8 mouse cellular contexts compared by ENCODE assay signal in the genomic region with DNA sequence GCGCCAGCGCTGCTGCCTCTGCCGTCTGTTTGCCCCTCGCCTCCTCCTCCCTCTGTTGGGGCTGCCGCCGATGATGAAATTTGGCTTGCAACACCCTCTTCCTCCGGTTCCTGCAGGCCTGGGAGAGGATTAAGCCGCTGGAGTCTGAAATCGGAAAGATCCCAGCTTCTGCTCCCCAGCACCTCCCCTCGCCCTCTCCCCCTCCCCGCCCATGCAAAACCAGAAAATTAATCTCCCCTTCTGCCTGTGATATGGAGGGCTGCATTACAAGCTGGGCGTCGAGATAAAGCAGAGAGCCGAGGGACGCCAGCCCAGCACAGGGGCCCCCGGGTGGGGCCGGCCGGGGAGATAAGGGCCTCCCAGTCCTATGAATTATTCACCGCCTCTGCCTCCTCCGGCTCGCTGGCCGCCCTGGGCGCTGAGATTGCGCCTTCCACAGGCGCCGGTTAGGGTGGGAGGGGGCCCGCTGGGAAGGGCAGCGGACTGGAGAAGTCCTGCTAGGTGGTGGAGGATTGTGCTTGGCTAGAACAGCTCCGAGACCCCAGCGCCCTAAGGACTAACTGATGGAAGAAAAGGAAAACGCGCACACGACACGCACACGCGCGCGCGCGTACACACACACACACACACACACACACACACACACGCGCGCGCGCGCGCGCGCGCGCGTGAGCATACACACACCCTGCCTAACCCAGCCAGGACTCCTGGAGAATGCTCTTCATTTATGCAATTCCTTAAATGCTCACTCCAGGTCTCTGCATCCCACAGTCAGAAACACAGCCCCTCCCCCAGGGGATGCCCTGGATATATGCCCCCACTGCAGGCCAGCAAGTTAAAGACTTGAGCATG. TPM values are rescaled to one million over a fixed set of nuclear protein-coding genes. Genes with fewer than 3 reads are reported as not detected.
DNase-seq lines count a peak whose midpoint lies in the region; ATAC-seq and TF ChIP-seq lines count a peak whose summit lies in the region.

No protein-coding gene starts in this region.

- intact Hi-C loops in heart, adult 2 months (cut with DNase I) = loop anchor here (5.0 kb wide), 1 partner anchor 33 kb away; no protein-coding TSS in a partner anchor

- H3K36me3 ChIP-seq in CH12.LX (replicated peaks in 1 of 2; ENCODE audit: control insufficient read depth in 1 of 2, insufficient read depth in 1 of 2, low read length in 1 of 2) (no peaks in the 10 kb centered on the region), myocyte (ENCODE audit: control insufficient read depth, insufficient read depth) (no peaks in the 10 kb centered on the region)
- no peaks in the 10 kb centered on the region for H3K36me3 ChIP-seq in embryonic facial prominence, embryonic 10.5 days (replicated peaks)
- no peaks in the 10 kb centered on the region for H3K36me3 ChIP-seq in heart, adult 2 months (ENCODE audit: control insufficient read depth, insufficient read depth, low read length)
- H3K36me3 ChIP-seq in liver, embryonic 14.5 days (replicated peaks; ENCODE audit: control insufficient read depth, insufficient read depth, low read depth) = no peaks in the 10 kb centered on the region

- H3K4me3 ChIP-seq in CH12.LX (replicated peaks in 1 of 3; ENCODE audit: low read depth in 2 of 3, low read length in 2 of 3, poor library complexity in 1 of 3) (peak overlapping the region in 1 of 3 experiments; percentile 30), myocyte (peak overlapping the region; percentile 21)
- H3K4me3 ChIP-seq in embryonic facial prominence, embryonic 10.5 days = peak overlapping the region; percentile 61
- peak overlapping the region; percentile 34 for H3K4me3 ChIP-seq in heart, adult 2 months
- H3K4me3 ChIP-seq in liver, embryonic 14.5 days (ENCODE audit: insufficient read depth in 1 of 2, low read depth in 2 of 2, low read length in 2 of 2) = peak overlapping the region; percentile 29 to 37

- H3K27me3 ChIP-seq in CH12.LX (replicated peaks) (peaks cover 55% of the 10 kb centered on the region), myocyte (ENCODE audit: control insufficient read depth, insufficient read depth, insufficient read length) (peaks cover 2% of the 10 kb centered on the region)
- H3K27me3 ChIP-seq in embryonic facial prominence, embryonic 10.5 days (replicated peaks; ENCODE audit: low read depth, poor library complexity, severe bottlenecking) = peaks cover 86% of the 10 kb centered on the region
- H3K27me3 ChIP-seq in heart, adult 2 months (ENCODE audit: control insufficient read depth, insufficient read depth, low read length) = peaks cover 10% of the 10 kb centered on the region
- H3K27me3 ChIP-seq in liver, embryonic 14.5 days (ENCODE audit: control insufficient read depth, insufficient read depth, low read length) = peaks cover 57% of the 10 kb centered on the region

- in situ Hi-C loops in CH12.LX (cut with MboI; ENCODE audit: low pct_ligation_motif_present, low pct_unique_long_range_greater_than_20kb, low sequenced_read_pairs) = loop anchor here (5.0 kb wide), 1 partner anchor 68 kb away; no protein-coding TSS in a partner anchor

- H3K79me2 ChIP-seq in CH12.LX (replicated peaks; ENCODE audit: control insufficient read depth, extremely low read depth, insufficient read depth, poor library complexity, severe bottlenecking) (no peaks in the 10 kb centered on the region), myocyte (ENCODE audit: control insufficient read depth, insufficient read depth) (no peaks in the 10 kb centered on the region)
- H3K79me2 ChIP-seq in heart, adult 2 months (replicated peaks; ENCODE audit: control insufficient read depth, insufficient read depth, low read length) = no peaks in the 10 kb centered on the region

- peak overlapping the region; percentile 27 for H3ac ChIP-seq in myocyte (ENCODE audit: control insufficient read depth, insufficient read length)

- H3K4me1 ChIP-seq in CH12.LX (ENCODE audit: control insufficient read depth in 1 of 2, insufficient read depth in 2 of 2) = peaks cover 0 to 4% of the 10 kb centered on the region in 2 experiments; a peak in 2 of 4 replicates
- peaks cover 44% of the 10 kb centered on the region for H3K4me1 ChIP-seq in embryonic facial prominence, embryonic 10.5 days
- H3K4me1 ChIP-seq in heart, adult 2 months (ENCODE audit: control insufficient read depth, insufficient read depth, low read length) = peaks cover 2% of the 10 kb centered on the region; the same call in 1 of the 2 replicates
- H3K4me1 ChIP-seq in liver, embryonic 14.5 days (replicated peaks; ENCODE audit: control insufficient read depth in 2 of 2, insufficient read depth in 2 of 2, low read length in 1 of 2) = peaks cover 19 to 31% of the 10 kb centered on the region in 2 experiments

- H3K4me2 ChIP-seq in CH12.LX (ENCODE audit: insufficient read depth, low read depth, poor library complexity, severe bottlenecking) = peak overlapping the region; percentile 77
- H3K4me2 ChIP-seq in liver, embryonic 14.5 days (ENCODE audit: low read depth) = peak overlapping the region; percentile 64
- peak overlapping the region; percentile 96 for H3K4me2 ChIP-seq in myocyte (ENCODE audit: low read depth)

- no peak overlapping the region for H3K27ac ChIP-seq in CH12.LX (ENCODE audit: insufficient read depth, low read depth)
- peak overlapping the region; percentile 73 for H3K27ac ChIP-seq in embryonic facial prominence, embryonic 10.5 days (replicated peaks)
- H3K27ac ChIP-seq in heart, adult 2 months = no peak overlapping the region
- no peak overlapping the region for H3K27ac ChIP-seq in liver, embryonic 14.5 days

- dilution Hi-C loops in CH12.LX (cut with MboI; ENCODE audit: extremely low pct_ligation_motif_present, extremely low pct_unique_long_range_greater_than_20kb, low sequenced_read_pairs) = no loop called here

- no peak for TF ChIP-seq EP300 in CH12.LX (IDR thresholded peaks at IDR 0.05; ENCODE audit: low read length)
- TF ChIP-seq EP300 in heart, adult 2 months (IDR thresholded peaks at IDR 0.05; ENCODE audit: insufficient read depth, low read depth, low read length) = no peak
- TF ChIP-seq EP300 in liver, embryonic 14.5 days (IDR thresholded peaks at IDR 0.05; ENCODE audit: low read depth) = peak; percentile 92

- WGBS in embryonic facial prominence, embryonic 10.5 days = 1% methylated on average over 52 of the region's 52 CpGs
- under 1% methylated on average over 51 of the region's 52 CpGs for WGBS in heart, adult 2 months
- WGBS in liver, embryonic 14.5 days (ENCODE audit: insufficient replicate concordance) = 1% methylated on average over 52 of the region's 52 CpGs

- ATAC-seq in liver, embryonic 14.5 days (ENCODE audit: insufficient read depth) = peak; percentile 98

- DNase-seq in CH12.LX (ENCODE audit: extremely low read depth) = no peak
- DNase-seq in adrenal gland, postnatal 10 days = peak; percentile 74
- DNase-seq in embryonic facial prominence, embryonic 10.5 days (ENCODE audit: low spot score) = peak; percentile 64
- DNase-seq in heart, adult 2 months = peak; percentile 64 to 67
- peak; percentile 52 for DNase-seq in kidney, postnatal 10 days
- peak; percentile 77 to 78 (median 77) for DNase-seq in liver, embryonic 14.5 days (ENCODE audit: low read depth in 3 of 3, low spot score in 3 of 3)
- DNase-seq in yolk sac, embryonic 10.5 days (ENCODE audit: low spot score) = peak; percentile 81

- no peak for TF ChIP-seq POLR2A in CH12.LX (IDR thresholded peaks at IDR 0.05; ENCODE audit: low read depth, low read length)
- no peak for TF ChIP-seq POLR2A in heart, adult 2 months (IDR thresholded peaks at IDR 0.05; ENCODE audit: insufficient read depth, low read depth, low read length)
- no peak for TF ChIP-seq POLR2A in myocyte (IDR thresholded peaks at IDR 0.05; ENCODE audit: insufficient read length, low read depth)

- TF ChIP-seq RAD21 in CH12.LX (IDR thresholded peaks at IDR 0.05; ENCODE audit: low read depth, low read length) = no peak

- no peak for TF ChIP-seq CTCF in CH12.LX (conservative IDR thresholded peaks at IDR 0.05 in 1 of 2, IDR thresholded peaks at IDR 0.05 in 1 of 2; ENCODE audit: low read depth in 2 of 2, low read length in 2 of 2)
- TF ChIP-seq CTCF in heart, adult 2 months (IDR thresholded peaks at IDR 0.05) = no peak
- no peak for TF ChIP-seq CTCF in liver, embryonic 14.5 days (IDR thresholded peaks at IDR 0.05; ENCODE audit: low read depth)

- H3K9me3 ChIP-seq in CH12.LX (replicated peaks; ENCODE audit: low read length) = peaks cover 4% of the 10 kb centered on the region
- no peaks in the 10 kb centered on the region for H3K9me3 ChIP-seq in embryonic facial prominence, embryonic 10.5 days
- no peaks in the 10 kb centered on the region for H3K9me3 ChIP-seq in liver, embryonic 14.5 days (ENCODE audit: control insufficient read depth, low read length)

- no peak overlapping the region for H3K9ac ChIP-seq in CH12.LX (ENCODE audit: insufficient read depth, low read depth)
- H3K9ac ChIP-seq in heart, adult 2 months (ENCODE audit: low read depth, low read length) = no peak overlapping the region
- H3K9ac ChIP-seq in liver, embryonic 14.5 days (replicated peaks) = no peak overlapping the region

RNA-seq across cellular contexts. Expression of gene Asic1, which starts 5.3 kb away (rescaled TPM):
- total RNA-seq in CH12.LX (2012; rRNA removed) (0.46 and 0.47 TPM in 2 replicates), CH12.LX (2014; rRNA removed) (not detected in 2 replicates)
- polyA plus RNA-seq in CH12.LX (2012; ENCODE audit: insufficient read length, low read depth) (0.80 and 0.94 TPM in 2 replicates), myocyte (2012; fragmentation: generic; extraction: Trizol) (2.0 TPM)
- total RNA-seq in adrenal gland, postnatal 10 days (2021) = 1 to 10 TPM in 1 of 2 experiments, under 1 TPM in 1; 0.75 to 1.5 TPM
- polyA plus RNA-seq in embryonic facial prominence, embryonic 10.5 days (2016; fragmentation: Nextera tagmentation; extraction: Ambion mirVana) = 3.2 and 4.9 TPM in 2 replicates
- total RNA-seq in heart, adult 2 months (2021) = under 1 TPM; 0.42 to 0.50 TPM
- polyA plus RNA-seq in heart, adult 2 months (2012; rRNA removed) = 1.3 TPM in 2 replicates
- 0.15 and 0.34 TPM in 2 replicates for polyA plus RNA-seq in liver, embryonic 14.5 days (2012; rRNA removed)
- 0.04 and 0.06 TPM in 2 replicates for polyA plus RNA-seq in liver, embryonic 14.5 days (2014; fragmentation: Nextera tagmentation; extraction: Ambion mirVana)

RNA-seq across cellular contexts. Expression of gene Racgap1, which starts 13.4 kb away (rescaled TPM):
- 97.9 and 108 TPM in 2 replicates for total RNA-seq in CH12.LX (2012; rRNA removed)
- total RNA-seq in CH12.LX (2014; rRNA removed) = 130 and 143 TPM in 2 replicates
- polyA plus RNA-seq in CH12.LX (2012; ENCODE audit: insufficient read length, low read depth) = 131 and 151 TPM in 2 replicates
- total RNA-seq in adrenal gland, postnatal 10 days (2021) = 10 to 100 TPM; 32.1 TPM
- 146 TPM in 2 replicates for polyA plus RNA-seq in embryonic facial prominence, embryonic 10.5 days (2016; fragmentation: Nextera tagmentation; extraction: Ambion mirVana)
- 1 to 10 TPM; 1.5 to 1.9 TPM for total RNA-seq in heart, adult 2 months (2021)
- 1.6 and 2.0 TPM in 2 replicates for polyA plus RNA-seq in heart, adult 2 months (2012; rRNA removed)
- polyA plus RNA-seq in liver, embryonic 14.5 days (2012; rRNA removed) = 41.6 and 53.5 TPM in 2 replicates
- 51.1 and 55.4 TPM in 2 replicates for polyA plus RNA-seq in liver, embryonic 14.5 days (2014; fragmentation: Nextera tagmentation; extraction: Ambion mirVana)
- polyA plus RNA-seq in myocyte (2012; fragmentation: generic; extraction: Trizol) = 99.0 TPM

RNA-seq across cellular contexts. Expression of gene Smarcd1, which starts 37.1 kb away (rescaled TPM):
- 17.9 and 19.9 TPM in 2 replicates for total RNA-seq in CH12.LX (2012; rRNA removed)
- 10.5 and 12.5 TPM in 2 replicates for total RNA-seq in CH12.LX (2014; rRNA removed)
- 56.5 and 69.9 TPM in 2 replicates for polyA plus RNA-seq in CH12.LX (2012; ENCODE audit: insufficient read length, low read depth)
- total RNA-seq in adrenal gland, postnatal 10 days (2021) = 10 to 100 TPM; 47.1 to 49.6 TPM
- polyA plus RNA-seq in embryonic facial prominence, embryonic 10.5 days (2016; fragmentation: Nextera tagmentation; extraction: Ambion mirVana) = 83.3 and 89.1 TPM in 2 replicates
- total RNA-seq in heart, adult 2 months (2021) = 10 to 100 TPM; 20.1 to 20.6 TPM
- 39.0 and 58.0 TPM in 2 replicates for polyA plus RNA-seq in heart, adult 2 months (2012; rRNA removed)
- polyA plus RNA-seq in liver, embryonic 14.5 days (2012; rRNA removed) = 6.7 and 6.9 TPM in 2 replicates
- 4.4 and 4.8 TPM in 2 replicates for polyA plus RNA-seq in liver, embryonic 14.5 days (2014; fragmentation: Nextera tagmentation; extraction: Ambion mirVana)
- polyA plus RNA-seq in myocyte (2012; fragmentation: generic; extraction: Trizol) = 18.9 TPM

RNA-seq across cellular contexts. Expression of gene Gm17349, which starts 40.5 kb away (rescaled TPM):
- total RNA-seq in CH12.LX (2012; rRNA removed) (2.1 and 2.9 TPM in 2 replicates), CH12.LX (2014; rRNA removed) (not detected in 2 replicates)
- polyA plus RNA-seq in CH12.LX (2012; ENCODE audit: insufficient read length, low read depth) (not detected in 2 replicates), myocyte (2012; fragmentation: generic; extraction: Trizol) (not detected)
- total RNA-seq in adrenal gland, postnatal 10 days (2021) = 10 to 100 TPM; 10.9 to 24.6 TPM
- polyA plus RNA-seq in embryonic facial prominence, embryonic 10.5 days (2016; fragmentation: Nextera tagmentation; extraction: Ambion mirVana) = not detected in 2 replicates
- total RNA-seq in heart, adult 2 months (2021) = 1 to 10 TPM; 3.7 to 4.1 TPM
- polyA plus RNA-seq in heart, adult 2 months (2012; rRNA removed) = not detected in 2 replicates
- not detected in 2 replicates for polyA plus RNA-seq in liver, embryonic 14.5 days (2012; rRNA removed)
- polyA plus RNA-seq in liver, embryonic 14.5 days (2014; fragmentation: Nextera tagmentation; extraction: Ambion mirVana) = not detected in 2 replicates

RNA-seq across cellular contexts. Expression of gene Gpd1, which starts 52.5 kb away (rescaled TPM):
- total RNA-seq in CH12.LX (2012; rRNA removed) (0.17 and 0.25 TPM in 2 replicates), CH12.LX (2014; rRNA removed) (0.12 and 0.24 TPM in 2 replicates)
- polyA plus RNA-seq in CH12.LX (2012; ENCODE audit: insufficient read length, low read depth) (0.26 and 0.56 TPM in 2 replicates), myocyte (2012; fragmentation: generic; extraction: Trizol) (6.9 TPM)
- total RNA-seq in adrenal gland, postnatal 10 days (2021) = 1,000 to 10,000 TPM; 1,543 to 1,818 TPM
- polyA plus RNA-seq in embryonic facial prominence, embryonic 10.5 days (2016; fragmentation: Nextera tagmentation; extraction: Ambion mirVana) = 0.42 and 0.55 TPM in 2 replicates
- 10 to 100 TPM; 51.4 to 64.6 TPM for total RNA-seq in heart, adult 2 months (2021)
- polyA plus RNA-seq in heart, adult 2 months (2012; rRNA removed) = 125 and 177 TPM in 2 replicates
- 8.1 and 9.1 TPM in 2 replicates for polyA plus RNA-seq in liver, embryonic 14.5 days (2012; rRNA removed)
- polyA plus RNA-seq in liver, embryonic 14.5 days (2014; fragmentation: Nextera tagmentation; extraction: Ambion mirVana) = 5.2 and 5.3 TPM in 2 replicates

Comparison
In these comparisons a context has a peak if more than half of its experiments do, and no peak if none do; other contexts are left out.
1. RNA of gene Racgap1, which starts 13.4 kb away (polyA plus RNA-seq): 146 TPM in embryonic facial prominence, embryonic 10.5 days, 131 to 151 TPM in CH12.LX, 99.0 TPM in myocyte (single experiment) and 41.6 to 55.4 TPM in liver, embryonic 14.5 days; 1.6 to 2.0 TPM in heart, adult 2 months; every median in the first group is over 10 times any median in the second.
2. Peak in every context shown above with its lines, with median percentiles within 50 percentile points of each other: H3K4me2 ChIP-seq.